Mouse (Mus musculus): ENCODE results near the gene Glud1. TPM values are rescaled to one million over a fixed set of nuclear protein-coding genes. Genes with fewer than 3 reads are reported as not detected.

Glud1 gene
- total and polyA plus RNA-seq, 3 experiments = 87.3 to 143 (median 116) TPM

DNA sequence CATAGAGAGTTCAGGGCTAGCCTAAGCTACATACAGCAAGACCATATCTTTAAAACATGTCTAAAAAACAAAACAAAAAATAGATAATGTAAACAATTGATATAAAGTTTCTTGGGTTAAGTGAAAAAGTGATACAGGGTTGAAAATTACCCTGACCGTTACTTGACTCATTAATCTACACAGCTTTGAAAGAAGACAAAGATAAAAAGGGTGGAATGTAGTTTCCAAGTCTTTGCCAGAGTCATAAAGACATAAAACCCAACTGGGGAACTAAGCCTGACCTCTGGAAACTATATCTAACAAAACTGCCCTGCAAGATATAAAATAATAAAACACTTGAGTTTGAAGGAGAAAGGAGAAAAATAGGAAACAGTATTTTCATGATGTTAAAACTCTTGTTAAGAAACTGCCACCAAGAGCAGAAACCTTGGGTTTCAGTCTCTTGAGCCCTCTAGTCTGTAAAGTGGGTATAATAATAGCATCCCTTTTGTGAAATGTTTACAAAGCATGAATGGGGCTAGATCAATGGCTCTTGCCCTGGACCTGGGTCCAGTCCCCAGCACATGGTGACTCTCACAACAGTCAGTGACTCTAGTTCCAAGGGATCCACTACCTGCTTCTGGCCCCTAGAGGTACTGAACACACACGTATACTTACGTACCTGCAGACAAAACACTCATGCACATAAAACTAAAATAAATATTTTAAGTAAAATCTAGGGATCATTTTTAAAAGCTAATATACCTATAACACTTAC lies 21.1 kb upstream of the Glud1 start:
- no peaks in the 10 kb centered on the region for H3K4me1 ChIP-seq (ENCODE audit: control insufficient read depth in 1 of 2, insufficient read depth in 2 of 2)
- no peaks in the 10 kb centered on the region for H3K9me3 ChIP-seq (replicated peaks; ENCODE audit: low read length)
- dilution Hi-C loops (cut with MboI; ENCODE audit: extremely low pct_ligation_motif_present, extremely low pct_unique_long_range_greater_than_20kb, low sequenced_read_pairs) (no loop called here), in situ Hi-C loops (cut with MboI; ENCODE audit: low pct_ligation_motif_present, low pct_unique_long_range_greater_than_20kb, low sequenced_read_pairs) (no loop called here)
- H3K36me3 ChIP-seq (replicated peaks in 1 of 2; ENCODE audit: control insufficient read depth in 1 of 2, insufficient read depth in 1 of 2, low read length in 1 of 2) = peaks cover 0 to 7% of the 10 kb centered on the region in 2 experiments
- H3K27me3 ChIP-seq (replicated peaks) = no peaks in the 10 kb centered on the region
- no peak for DNase-seq (ENCODE audit: extremely low read depth)
- H3K9ac ChIP-seq (ENCODE audit: insufficient read depth, low read depth) = no peak overlapping the region
- H3K4me3 ChIP-seq (replicated peaks in 1 of 3; ENCODE audit: low read depth in 2 of 3, low read length in 2 of 3, poor library complexity in 1 of 3) = no peak overlapping the region
- no peak overlapping the region for H3K27ac ChIP-seq (ENCODE audit: insufficient read depth, low read depth)
- H3K79me2 ChIP-seq (replicated peaks; ENCODE audit: control insufficient read depth, extremely low read depth, insufficient read depth, poor library complexity, severe bottlenecking) = no peaks in the 10 kb centered on the region
- TF ChIP-seq TBP (conservative IDR thresholded peaks at IDR 0.05; ENCODE audit: low read depth, low read length) (no peak), NELFE (IDR thresholded peaks at IDR 0.05; ENCODE audit: low read depth, low read length) (no peak), IRF4 (IDR thresholded peaks at IDR 0.05; ENCODE audit: low read depth, low read length) (no peak), GABPA (IDR thresholded peaks at IDR 0.05; ENCODE audit: insufficient replicate concordance, low read depth, low read length) (no peak), PAX5 (IDR thresholded peaks at IDR 0.05; ENCODE audit: low read length) (no peak), POLR2A (IDR thresholded peaks at IDR 0.05; ENCODE audit: low read depth, low read length) (no peak), KAT2A (IDR thresholded peaks at IDR 0.05; ENCODE audit: insufficient replicate concordance, low read length) (no peak), BHLHE40 (IDR thresholded peaks at IDR 0.05; ENCODE audit: low read depth, low read length) (no peak), POLR2AphosphoS2 (IDR thresholded peaks at IDR 0.05; ENCODE audit: low read depth, low read length) (no peak), MEF2A (IDR thresholded peaks at IDR 0.05; ENCODE audit: borderline replicate concordance, low read depth, low read length) (no peak), ZNF384 (IDR thresholded peaks at IDR 0.05; ENCODE audit: low read depth, low read length) (no peak), ZMIZ1 (IDR thresholded peaks at IDR 0.05; ENCODE audit: low read depth, low read length) (no peak), JUN (IDR thresholded peaks at IDR 0.05; ENCODE audit: insufficient read depth, low read depth, low read length) (no peak), CTCF (conservative IDR thresholded peaks at IDR 0.05 in 1 of 2, IDR thresholded peaks at IDR 0.05 in 1 of 2; ENCODE audit: low read depth in 2 of 2, low read length in 2 of 2) (no peak), ZC3H11A (IDR thresholded peaks at IDR 0.05; ENCODE audit: low read depth, low read length) (no peak), SMC3 (IDR thresholded peaks at IDR 0.05; ENCODE audit: low read depth, low read length) (no peak)
- no peak overlapping the region for H3K4me2 ChIP-seq (ENCODE audit: insufficient read depth, low read depth, poor library complexity, severe bottlenecking)

DNA sequence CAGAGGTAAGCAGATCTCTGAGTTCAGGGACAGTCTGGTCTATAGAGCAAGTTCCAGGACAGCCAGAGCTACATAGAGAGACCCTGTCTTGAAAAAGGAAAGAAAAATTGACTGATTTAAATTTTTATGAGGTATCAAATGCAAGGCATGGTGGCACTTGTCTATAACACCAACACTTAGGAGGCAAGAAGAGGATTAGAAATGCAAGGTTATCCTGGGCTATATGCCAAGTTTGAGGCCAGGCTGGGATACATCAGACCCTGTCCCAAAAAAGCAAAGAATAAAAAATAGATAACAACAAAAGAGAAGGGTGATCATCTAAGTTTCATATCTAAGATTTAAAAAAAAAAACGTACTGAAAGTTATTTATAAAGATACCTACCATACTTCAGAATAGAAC lies 20.3 kb upstream of the Glud1 start:
- H3K27ac ChIP-seq (ENCODE audit: insufficient read depth, low read depth) = no peak overlapping the region
- H3K4me1 ChIP-seq (ENCODE audit: control insufficient read depth in 1 of 2, insufficient read depth in 2 of 2) = no peaks in the 10 kb centered on the region
- peaks cover 0 to 10% of the 10 kb centered on the region in 2 experiments for H3K36me3 ChIP-seq (replicated peaks in 1 of 2; ENCODE audit: control insufficient read depth in 1 of 2, insufficient read depth in 1 of 2, low read length in 1 of 2)
- dilution Hi-C loops (cut with MboI; ENCODE audit: extremely low pct_ligation_motif_present, extremely low pct_unique_long_range_greater_than_20kb, low sequenced_read_pairs) (no loop called here), in situ Hi-C loops (cut with MboI; ENCODE audit: low pct_ligation_motif_present, low pct_unique_long_range_greater_than_20kb, low sequenced_read_pairs) (no loop called here)
- DNase-seq (ENCODE audit: extremely low read depth) = no peak
- H3K79me2 ChIP-seq (replicated peaks; ENCODE audit: control insufficient read depth, extremely low read depth, insufficient read depth, poor library complexity, severe bottlenecking) = no peaks in the 10 kb centered on the region
- no peaks in the 10 kb centered on the region for H3K9me3 ChIP-seq (replicated peaks; ENCODE audit: low read length)
- H3K4me2 ChIP-seq (ENCODE audit: insufficient read depth, low read depth, poor library complexity, severe bottlenecking) = no peak overlapping the region
- no peak overlapping the region for H3K9ac ChIP-seq (ENCODE audit: insufficient read depth, low read depth)
- TF ChIP-seq RAD21 (IDR thresholded peaks at IDR 0.05; ENCODE audit: low read depth, low read length) = no peak
- no peak for TF ChIP-seq KAT2A (IDR thresholded peaks at IDR 0.05; ENCODE audit: insufficient replicate concordance, low read length)
- TF ChIP-seq MAFK (IDR thresholded peaks at IDR 0.05; ENCODE audit: insufficient replicate concordance, low read length) = no peak
- no peak for TF ChIP-seq ETS1 (conservative IDR thresholded peaks at IDR 0.05; ENCODE audit: low read depth, low read length)
- no peak for TF ChIP-seq EP300 (IDR thresholded peaks at IDR 0.05; ENCODE audit: low read length)
- TF ChIP-seq USF2 (conservative IDR thresholded peaks at IDR 0.05; ENCODE audit: low read depth, low read length) = no peak
- no peak for TF ChIP-seq GABPA (IDR thresholded peaks at IDR 0.05; ENCODE audit: insufficient replicate concordance, low read depth, low read length)
- no peak for TF ChIP-seq ELF1 (IDR thresholded peaks at IDR 0.05; ENCODE audit: low read depth, low read length)
- TF ChIP-seq MEF2A (IDR thresholded peaks at IDR 0.05; ENCODE audit: borderline replicate concordance, low read depth, low read length) = no peak
- TF ChIP-seq CHD1 (IDR thresholded peaks at IDR 0.05; ENCODE audit: low read depth, low read length) = no peak
- TF ChIP-seq NRF1 (IDR thresholded peaks at IDR 0.05; ENCODE audit: low read depth, low read length) = no peak
- no peak for TF ChIP-seq TBP (conservative IDR thresholded peaks at IDR 0.05; ENCODE audit: low read depth, low read length)
- no peak for TF ChIP-seq MAZ (IDR thresholded peaks at IDR 0.05; ENCODE audit: low read depth, low read length)
- TF ChIP-seq MXI1 (IDR thresholded peaks at IDR 0.05; ENCODE audit: low read depth, low read length) = no peak
- no peak for TF ChIP-seq RCOR1 (conservative IDR thresholded peaks at IDR 0.05; ENCODE audit: low read depth, low read length)
- no peak for TF ChIP-seq NELFE (IDR thresholded peaks at IDR 0.05; ENCODE audit: low read depth, low read length)
- no peaks in the 10 kb centered on the region for H3K27me3 ChIP-seq (replicated peaks)
- no peak overlapping the region for H3K4me3 ChIP-seq (replicated peaks in 1 of 3; ENCODE audit: low read depth in 2 of 3, low read length in 2 of 3, poor library complexity in 1 of 3)
